Mouse (Mus musculus) lung, embryonic 14.5 days (tissue): ENCODE measurements at regions not wholly inside any gene's neighbourhood (a gene's known extent, or its start where the extent isn't known, plus 50 kb on each side); places are given as distances from the start of the nearest gene placed in this dataset.
A peak's percentile ranks its signal among the peaks of the same experiment; 100 is the strongest.

Source experiments
- ATAC-seq: fragments of 200-750 bp; cut with Nextera tagmentation; 2 replicates; pipeline ENCODE4 v1.8.0; 2017; ENCODE audit warnings: mild to moderate bottlenecking, moderate TSS enrichment, moderate library complexity; ENCODE audit not compliant: insufficient read depth
- DNase-seq: peaks from one replicate; pipeline ENCODE4 v3.0.0-alpha.2; 2015
- H3K27ac ChIP-seq: fragments of 300-500 bp; sonication (generic); 2 replicates; pipeline ENCODE4 v1.5.1; 2014; ENCODE audit warnings: low read depth, mild to moderate bottlenecking, moderate library complexity
- H3K27me3 ChIP-seq: fragments of 300-500 bp; sonication (generic); 2 replicates; pipeline ENCODE4 v1.6.1; 2014; ENCODE audit warnings: low read length, control low read depth; ENCODE audit not compliant: insufficient read depth
- H3K36me3 ChIP-seq: fragments of 300-500 bp; sonication (generic); 2 replicates; pipeline ENCODE4 v1.6.1; 2014; ENCODE audit warnings: control low read depth; ENCODE audit not compliant: insufficient read depth
- H3K4me1 ChIP-seq: fragments of 300-500 bp; sonication (generic); 2 replicates; pipeline ENCODE4 v1.6.1; 2014; ENCODE audit warnings: antibody characterized with exemption, control low read depth; ENCODE audit not compliant: insufficient read depth
- H3K4me2 ChIP-seq: fragments of 300-500 bp; sonication (generic); 2 replicates; pipeline ENCODE4 v1.6.1; 2014; ENCODE audit warnings: mild to moderate bottlenecking
- H3K4me3 ChIP-seq: fragments of 300-500 bp; sonication (generic); 2 replicates; pipeline ENCODE4 v1.5.1; 2014; ENCODE audit warnings: low read depth, low read length
- H3K9ac ChIP-seq: fragments of 300-500 bp; sonication (generic); 2 replicates; pipeline ENCODE4 v1.6.1; 2014
- H3K9me3 ChIP-seq: fragments of 300-500 bp; sonication (generic); 2 replicates; pipeline ENCODE4 v1.6.1; 2016; ENCODE audit warnings: low read depth, low read length, control low read depth
- CTCF ChIP-seq: IDR thresholded peaks from 2 replicates; pipeline ENCODE4 v1.5.1; 2016; ENCODE audit warnings: antibody characterized with exemption, low read depth
- WGBS: fragments of 180-500 bp; shearing (Covaris S2); extraction: QIAGEN DNeasy Blood & Tissue Kit; methylation state at CpG from one replicate; pipeline ENCODE4 v1.1.7; 2014; 5-methylcytosine and 5-hydroxymethylcytosine counted together

GRCm38 (mm10) chr15:59261380-59261779, 372.3 kb downstream of the Gm49356 start:
- Histone ChIP-seq H3K4me3 (no peak overlapping the region), H3K27ac (no peak overlapping the region), H3K4me2 (no peak overlapping the region), H3K9ac (no peak overlapping the region), H3K27me3 (no peaks in the 10 kb centered on the region), H3K4me1 (0 out of 2 replicates have a peak, but pooled peaks cover 3% of the 10 kb centered on the region), H3K9me3 (no peaks in the 10 kb centered on the region), H3K36me3 (no peaks in the 10 kb centered on the region)
- 67% methylated on average over 1 of the region's 1 CpGs for WGBS
- no peak for DNase-seq
- no peak for TF ChIP-seq CTCF
- no peak for ATAC-seq

GRCm38 (mm10) chr15:59262380-59262779, 373.3 kb downstream of the Gm49356 start:
- WGBS = 68% methylated on average over 2 of the region's 2 CpGs
- Histone ChIP-seq H3K4me3 (no peak overlapping the region), H3K4me1 (0 out of 2 replicates have a peak, but pooled peaks cover 3% of the 10 kb centered on the region), H3K36me3 (no peaks in the 10 kb centered on the region), H3K4me2 (no peak overlapping the region), H3K9me3 (no peaks in the 10 kb centered on the region), H3K9ac (no peak overlapping the region), H3K27me3 (no peaks in the 10 kb centered on the region), H3K27ac (no peak overlapping the region)
- no peak for ATAC-seq
- TF ChIP-seq CTCF = no peak
- DNase-seq = no peak

GRCm38 (mm10) chr15:59263433-59264328, 374.6 kb downstream of the Gm49356 start:
- Histone ChIP-seq H3K4me1 (0 out of 2 replicates have a peak, but pooled peaks cover 3% of the 10 kb centered on the region), H3K27me3 (no peaks in the 10 kb centered on the region), H3K9me3 (no peaks in the 10 kb centered on the region), H3K27ac (peak overlapping the region; percentile 71), H3K4me2 (peak overlapping the region; percentile 27; the same call in 1 of the 2 replicates), H3K9ac (no peak overlapping the region), H3K36me3 (no peaks in the 10 kb centered on the region), H3K4me3 (no peak overlapping the region)
- ATAC-seq (peak; percentile 90), DNase-seq (peak; percentile 91)
- TF ChIP-seq CTCF = peak; percentile 27; the same call in 1 of the 2 replicates
- 41% methylated on average over 13 of the region's 13 CpGs for WGBS
